Mouse (Mus musculus) limb, embryonic 13.5 days (tissue): ENCODE data around the gene Slc25a17. TPM values are rescaled to one million over a fixed set of nuclear protein-coding genes. Genes with fewer than 3 reads are reported as not detected.

Experiments used
- polyA plus RNA-seq: library from polyadenylated mRNA; unstranded; fragments of >200 nt; fragmentation: Nextera tagmentation; extraction: Ambion mirVana; gene quantifications from 2 replicates; pipeline ENCODE4 v1.2.1, GENCODE M21; 2015

Slc25a17 gene
- polyA plus RNA-seq, 1 experiment from 2014 or later: 117 TPM

Other genes starting within 250 kb of the Slc25a17 start
- gene Mrtfa, start 170.1 kb downstream of the Slc25a17 start, polyA plus RNA-seq: 22.4 and 25.8 TPM in 2 replicates
- 1.2 and 1.4 TPM in 2 replicates for gene Mchr1, start 125.3 kb downstream of the Slc25a17 start, polyA plus RNA-seq
- 185 and 189 TPM in 2 replicates for gene St13, start 39.3 kb upstream of the Slc25a17 start, polyA plus RNA-seq
- gene Xpnpep3, start 39.3 kb upstream of the Slc25a17 start, polyA plus RNA-seq: 12.2 and 12.6 TPM in 2 replicates
- gene Dnajb7, start 47.5 kb upstream of the Slc25a17 start, polyA plus RNA-seq: 2.5 and 2.9 TPM in 2 replicates
- 491 and 554 TPM in 2 replicates for gene Rbx1, start 105.5 kb upstream of the Slc25a17 start, polyA plus RNA-seq
- gene Ep300, start 224.5 kb upstream of the Slc25a17 start, polyA plus RNA-seq: 16.6 and 19.7 TPM in 2 replicates